Mouse (Mus musculus) heart, adult 18-20 months (tissue): ENCODE measurements at regions not wholly inside any gene's neighbourhood (a gene's known extent, or its start where the extent isn't known, plus 50 kb on each side); places are given as distances from the start of the nearest gene placed in this dataset.

Source experiments
- DNase-seq, 2 experiments: peaks; one replicate each; pipeline ENCODE4 v3.0.0; 2021 to 2022; ENCODE audit warnings: mixed read lengths in 1 of 2

DNA sequence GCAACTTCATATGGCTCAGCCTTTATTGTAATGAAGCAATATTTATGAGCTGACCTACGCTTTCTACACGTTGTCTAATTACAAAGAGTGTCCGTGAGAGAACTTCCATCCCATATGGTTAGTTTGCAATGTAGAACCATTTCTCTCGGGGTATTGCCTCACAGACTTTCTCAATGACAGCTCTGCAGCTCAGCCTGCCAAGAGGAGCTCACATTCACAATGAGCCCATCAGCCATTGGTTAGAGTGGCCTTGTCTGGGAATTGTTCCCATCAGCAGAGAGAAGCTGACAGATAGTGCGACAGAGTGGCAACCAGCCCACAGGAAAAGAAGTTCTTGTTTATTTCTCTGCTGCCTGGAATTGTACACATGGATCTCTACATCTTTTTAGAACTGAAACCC lies 409.7 kb downstream of the Zfp704 start:
- DNase-seq = peak; percentile 55 to 72

- no peak for DNase-seq
These were observed 411.1 kb downstream of the Zfp704 start for GRCm38 (mm10) chr3:9198652-9199332.

- DNase-seq = no peak
These were observed 414.1 kb downstream of the Zfp704 start for GRCm38 (mm10) chr3:9195781-9196180.

DNA sequence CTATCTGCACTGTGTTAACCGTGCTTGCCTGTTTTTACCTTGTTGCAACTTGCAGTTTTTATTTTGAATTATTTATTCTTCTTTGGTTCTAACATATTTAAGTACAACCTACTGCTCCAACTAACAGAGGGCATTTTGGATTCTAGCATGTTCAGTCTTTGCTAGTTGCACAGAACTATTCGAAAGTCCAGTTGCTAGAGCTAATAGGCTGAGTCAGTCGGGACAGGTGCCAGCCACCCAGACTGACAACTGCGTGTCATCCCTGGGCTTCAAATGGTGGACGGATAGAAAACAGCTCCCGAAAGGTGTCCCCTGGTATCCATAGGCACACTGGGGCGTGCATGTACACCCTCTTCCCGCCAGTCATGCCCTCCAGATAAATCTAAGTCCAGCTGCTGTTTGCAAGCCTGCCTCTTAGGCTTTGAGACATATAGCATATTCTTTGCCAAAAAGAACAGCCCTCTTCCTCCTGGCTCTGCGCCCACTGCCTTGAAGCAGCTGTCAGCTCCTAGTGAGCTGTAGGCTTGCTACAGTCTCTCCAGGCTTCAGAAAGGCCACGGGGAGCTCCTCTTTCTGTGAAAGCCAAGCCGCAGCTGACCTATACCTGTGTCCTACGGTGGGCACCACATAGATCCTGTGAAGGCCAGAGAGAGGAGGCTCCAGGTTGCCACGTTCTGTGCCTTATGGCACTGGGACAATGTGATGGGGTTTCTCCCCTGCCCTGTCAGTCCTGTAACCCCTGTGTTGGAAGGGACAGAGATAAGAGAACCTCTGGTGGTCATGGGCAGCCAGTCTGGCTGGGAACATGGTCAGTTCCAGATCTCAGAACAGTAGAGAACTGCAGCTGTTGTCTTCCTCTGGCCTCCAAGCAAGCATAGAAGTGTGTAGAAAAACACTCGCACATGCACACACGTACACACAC lies 420.3 kb downstream of the Zfp704 start:
- peak; percentile 11 to 24 for DNase-seq

- no peak for DNase-seq
These were observed 423.3 kb downstream of the Zfp704 start for GRCm38 (mm10) chr3:9186364-9187120.

GRCm38 (mm10) chr3:9181576-9181975 lies 428.3 kb downstream of the Zfp704 start:
- no peak for DNase-seq

DNA sequence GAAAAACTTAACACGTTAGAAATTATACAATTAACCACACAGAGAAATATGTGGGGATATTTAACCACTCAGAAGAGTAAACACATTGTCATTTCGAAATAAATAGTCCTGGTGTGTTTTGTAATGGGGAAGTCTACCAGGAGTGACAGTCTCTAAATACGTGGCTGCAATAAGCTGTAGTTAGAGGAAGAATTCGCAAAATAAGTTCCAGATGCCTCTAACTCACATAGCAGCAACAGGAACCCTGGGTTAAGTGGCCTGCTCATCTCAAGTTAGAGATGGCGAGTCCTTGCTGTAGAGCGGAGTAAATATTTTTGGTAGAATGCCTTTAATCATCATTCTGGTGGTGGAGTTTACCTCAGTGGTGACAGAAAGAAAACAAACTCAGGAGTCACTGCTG lies 430.2 kb downstream of the Zfp704 start:
- no peak for DNase-seq

- no peak for DNase-seq
These were observed 435.4 kb downstream of the Zfp704 start for GRCm38 (mm10) chr3:9174517-9174832.

- DNase-seq = peak; percentile 60 to 69
These were observed 436.0 kb downstream of the Zfp704 start for GRCm38 (mm10) chr3:9173643-9174516.

- DNase-seq = no peak
These were observed 437.9 kb downstream of the Zfp704 start for GRCm38 (mm10) chr3:9171970-9172369.

- DNase-seq = no peak
These were observed 440.9 kb downstream of the Zfp704 start for GRCm38 (mm10) chr3:9168955-9169354.

- no peak for DNase-seq
These were observed 450.8 kb downstream of the Zfp704 start for GRCm38 (mm10) chr3:9159073-9159472.

GRCm38 (mm10) chr3:9154172-9154571 lies 455.7 kb downstream of the Zfp704 start:
- DNase-seq = no peak

- DNase-seq = no peak
These were observed 456.2 kb downstream of the Zfp704 start for GRCm38 (mm10) chr3:9153690-9154089.

DNA sequence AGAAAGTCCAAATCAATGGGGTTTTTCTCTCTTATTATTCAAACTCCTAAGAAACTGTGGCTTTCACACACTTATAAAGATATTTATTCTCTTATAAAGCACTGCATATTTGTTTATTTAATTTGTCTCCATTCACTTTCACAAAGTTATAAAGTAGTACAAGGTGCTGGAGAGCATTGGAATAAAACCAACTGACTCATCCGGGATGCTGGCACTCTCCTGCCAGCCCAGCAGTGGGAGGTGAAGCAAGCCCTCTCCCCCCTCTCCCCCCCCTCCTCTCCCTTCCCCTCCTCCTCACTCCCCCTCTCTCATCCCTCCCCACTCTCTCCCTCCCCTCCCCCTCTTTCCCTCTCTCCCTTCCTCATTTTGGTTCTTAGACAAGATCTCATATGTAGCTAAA lies 457.6 kb downstream of the Zfp704 start:
- no peak for DNase-seq

GRCm38 (mm10) chr3:9151590-9151989 lies 458.3 kb downstream of the Zfp704 start:
- no peak for DNase-seq

- DNase-seq = no peak
These were observed 461.3 kb downstream of the Zfp704 start for GRCm38 (mm10) chr3:9148605-9149004.

DNA sequence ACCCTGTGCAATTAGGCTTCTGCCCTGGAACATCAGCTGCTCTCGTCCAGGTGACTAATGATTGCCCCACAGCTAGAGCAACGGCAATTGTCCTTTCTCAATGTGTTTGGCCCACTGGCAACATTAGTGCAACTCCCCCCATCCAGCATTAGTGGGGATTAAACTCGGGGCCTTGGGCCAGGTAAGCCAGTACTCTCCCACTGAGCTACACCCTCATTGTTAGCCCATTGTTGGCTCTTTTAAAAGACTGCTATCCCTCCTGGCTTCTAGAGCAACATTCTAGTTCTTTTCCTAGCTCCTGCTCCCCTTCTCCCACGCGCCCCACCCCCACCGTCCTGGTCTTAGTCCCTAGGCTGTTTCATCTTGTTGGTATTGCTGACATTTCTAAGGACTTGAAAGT lies 463.4 kb downstream of the Zfp704 start:
- no peak for DNase-seq

GRCm38 (mm10) chr3:9145612-9146011 lies 464.3 kb downstream of the Zfp704 start:
- no peak for DNase-seq

GRCm38 (mm10) chr3:9141836-9142235 lies 468.0 kb downstream of the Zfp704 start:
- no peak for DNase-seq

- no peak for DNase-seq
These were observed 472.6 kb downstream of the Zfp704 start for GRCm38 (mm10) chr3:9137131-9137874.
